Mouse (Mus musculus) erythroblast, embryonic 14.5 days (primary cell): ENCODE data around the gene Xrcc1.

Source experiments
- GATA1 ChIP-seq: IDR thresholded peaks from 2 replicates; pipeline ENCODE4 v1.6.1; 2012; ENCODE audit warnings: low read length, inconsistent platforms, mixed read lengths
- TAL1 ChIP-seq: IDR thresholded peaks from 3 replicates; pipeline ENCODE4 v1.6.1; 2012; ENCODE audit warnings: low read length, inconsistent platforms, mixed read lengths

DNA sequence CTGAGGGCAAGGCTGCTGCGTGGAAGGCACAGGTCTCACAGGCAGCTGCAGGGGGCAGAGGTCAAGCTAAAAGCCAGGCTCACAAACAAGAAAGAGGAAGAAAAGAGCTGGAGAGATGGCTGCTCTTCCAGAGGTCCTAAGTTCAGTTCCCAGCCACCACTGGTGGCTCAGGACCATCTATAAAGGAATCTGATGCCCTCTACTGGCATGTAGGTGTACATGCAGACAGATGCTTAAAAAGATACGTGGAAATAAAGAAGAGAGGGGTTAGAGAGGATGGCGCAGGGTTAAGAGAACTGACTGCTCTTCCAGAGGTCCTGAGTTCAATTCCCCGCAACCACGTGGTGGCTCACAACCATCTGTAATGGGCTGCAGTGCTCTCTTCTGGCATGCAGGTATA lies 26.4 kb downstream of the Xrcc1 start:
- no peak for TF ChIP-seq TAL1
- TF ChIP-seq GATA1, result no peak
